Mouse (Mus musculus): ENCODE measurements around the gene Dpagt1.

- no peak for TF ChIP-seq POLR2A (IDR thresholded peaks at IDR 0.05; ENCODE audit: control insufficient read depth, extremely low read depth, insufficient read depth, low read length, poor library complexity)
- TF ChIP-seq CTCF (IDR thresholded peaks at IDR 0.05; ENCODE audit: borderline replicate concordance, control insufficient read depth, extremely low read depth, insufficient read depth, low read length, poor library complexity) = no peak
These were observed 22.7 kb downstream of the Dpagt1 start for GRCm38 (mm10) chr9:44348546-44348945.
